Comparison of ENCODE assay signal across 8 mouse cellular contexts in genomic region chr17:88062860-88063580, GRCm38 (mm10). TPM values are rescaled to one million over a fixed set of nuclear protein-coding genes. Genes with fewer than 3 reads are reported as not detected.
DNase-seq lines count a peak whose midpoint lies in the region; ATAC-seq and TF ChIP-seq lines count a peak whose summit lies in the region.

No protein-coding gene starts in this region.

- no peak overlapping the region for H3K27ac ChIP-seq in heart, embryonic 10.5 days
- no peak overlapping the region for H3K27ac ChIP-seq in heart, postnatal 0 days (ENCODE audit: low read depth)
- peak overlapping the region; percentile 65 for H3K27ac ChIP-seq in macrophage

- peak overlapping the region; percentile 99 for H3K4me3 ChIP-seq in heart, embryonic 10.5 days
- H3K4me3 ChIP-seq in E14TG2a.4 (replicated peaks; ENCODE audit: low read length): peak overlapping the region; percentile 90; the same call in 1 of the 2 replicates
- peak overlapping the region; percentile 86 for H3K4me3 ChIP-seq in heart, postnatal 0 days (ENCODE audit: low read depth, low read length)
- H3K4me3 ChIP-seq in macrophage (ENCODE audit: inconsistent target): peak overlapping the region; percentile 75

- H3K4me1 ChIP-seq in heart, embryonic 10.5 days: peaks cover 13% of the 10 kb centered on the region
- H3K4me1 ChIP-seq in E14TG2a.4 (replicated peaks; ENCODE audit: low read depth, low read length): peaks cover 44% of the 10 kb centered on the region
- H3K4me1 ChIP-seq in heart, postnatal 0 days (ENCODE audit: control insufficient read depth, insufficient read depth): peaks cover 11% of the 10 kb centered on the region

- no peak for TF ChIP-seq EP300 in heart, postnatal 0 days (IDR thresholded peaks at IDR 0.05; ENCODE audit: low read depth)

- H3K36me3 ChIP-seq in heart, embryonic 10.5 days: 0 out of 2 replicates have a peak, but pooled peaks cover 5% of the 10 kb centered on the region
- H3K36me3 ChIP-seq in E14TG2a.4 (ENCODE audit: insufficient read depth, low read length) (no peaks in the 10 kb centered on the region), macrophage (ENCODE audit: inconsistent target) (no peaks in the 10 kb centered on the region)
- H3K36me3 ChIP-seq in heart, postnatal 0 days (replicated peaks; ENCODE audit: control insufficient read depth, insufficient read depth, low read length): no peaks in the 10 kb centered on the region

- peak overlapping the region; percentile 66 for H3K4me2 ChIP-seq in heart, postnatal 0 days (ENCODE audit: low read depth, low read length)

- no peaks in the 10 kb centered on the region for H3K9me3 ChIP-seq in heart, embryonic 10.5 days
- H3K9me3 ChIP-seq in E14TG2a.4 (ENCODE audit: low read length): no peaks in the 10 kb centered on the region
- no peaks in the 10 kb centered on the region for H3K9me3 ChIP-seq in heart, postnatal 0 days (replicated peaks; ENCODE audit: control insufficient read depth, low read length)

- WGBS in heart, embryonic 10.5 days: 42% methylated on average over 8 of the region's 8 CpGs
- 26% methylated on average over 8 of the region's 8 CpGs for WGBS in heart, postnatal 0 days
- WGBS in macrophage (ENCODE audit: missing documents): 32% methylated on average over 8 of the region's 8 CpGs

- TF ChIP-seq CTCF in E14TG2a.4 (conservative IDR thresholded peaks at IDR 0.05; ENCODE audit: low read length): no peak
- TF ChIP-seq CTCF in heart, postnatal 0 days (IDR thresholded peaks at IDR 0.05; ENCODE audit: low read depth): no peak

- H3K27me3 ChIP-seq in heart, embryonic 10.5 days (ENCODE audit: insufficient read depth, poor library complexity, severe bottlenecking): no peaks in the 10 kb centered on the region
- H3K27me3 ChIP-seq in E14TG2a.4 (ENCODE audit: insufficient read depth, low read length): no peaks in the 10 kb centered on the region
- H3K27me3 ChIP-seq in heart, postnatal 0 days (ENCODE audit: control insufficient read depth, insufficient read depth, low read length): no peaks in the 10 kb centered on the region

- H3K9ac ChIP-seq in heart, postnatal 0 days (replicated peaks; ENCODE audit: low read depth, low read length): peak overlapping the region; percentile 97

- no peak for DNase-seq in heart, embryonic 10.5 days (ENCODE audit: low spot score)
- no peak for DNase-seq in heart, postnatal 4 days
- DNase-seq in heart, postnatal 0 days (ENCODE audit: low spot score): no peak
- DNase-seq in thymus, postnatal 10 days (ENCODE audit: low spot score in 2 of 2): no peak
- DNase-seq in adrenal gland, adult 2 months: no peak
- DNase-seq in cerebellum, adult 8-10 months: no peak

- H3K79me2 ChIP-seq in macrophage (ENCODE audit: inconsistent target): peaks cover 69% of the 10 kb centered on the region

- ATAC-seq in heart, postnatal 0 days (ENCODE audit: insufficient read depth, low read depth): no peak

RNA-seq across cellular contexts. Expression of gene Fbxo11, which starts 2.1 kb away (rescaled TPM):
- polyA plus RNA-seq in heart, embryonic 10.5 days (2016; fragmentation: Nextera tagmentation; extraction: Ambion mirVana): 11.0 TPM in 2 replicates
- total RNA-seq in heart, postnatal 4 days (2021): 10 to 100 TPM; 48.7 to 49.0 TPM
- 11.4 and 20.0 TPM in 2 replicates for total RNA-seq in heart, postnatal 0 days (2014; rRNA removed; ENCODE audit: low replicate concordance)
- 7.7 and 8.7 TPM in 2 replicates for polyA plus RNA-seq in heart, postnatal 0 days (2015; fragmentation: Nextera tagmentation; extraction: Ambion mirVana)
- total RNA-seq in macrophage (2018; cell fraction: chromatin; rRNA removed): 100 to 1,000 TPM in 15 of 26 experiments, 10 to 100 TPM in 11; 77.0 to 273 (median 106) TPM
- total RNA-seq in macrophage (2018; cell fraction: cytosol; rRNA removed): 100 to 1,000 TPM in 1 of 26 experiments, 10 to 100 TPM in 25; 30.7 to 101 (median 49.0) TPM
- 100 to 1,000 TPM in 8 of 26 experiments, 10 to 100 TPM in 18; 54.4 to 210 (median 80.3) TPM for total RNA-seq in macrophage (2018; cell fraction: nucleus; rRNA removed)
- polyA plus RNA-seq in macrophage (2018): 33.3 to 64.4 TPM (median 36.2 TPM) in 3 replicates
- total RNA-seq in adrenal gland, adult 2 months (2021): 10 to 100 TPM; 49.6 to 63.4 TPM
- polyA plus RNA-seq in adrenal gland, adult 2 months (2012; rRNA removed): 6.6 and 9.1 TPM in 2 replicates
